Mouse (Mus musculus) midbrain, embryonic 16.5 days (tissue): ENCODE results near the gene Abcb1b. TPM values are rescaled to one million over a fixed set of nuclear protein-coding genes. Genes with fewer than 3 reads are reported as not detected.

Source experiments
- ATAC-seq: fragments of 200-750 bp; cut with Nextera tagmentation; 2 replicates; pipeline ENCODE4 v1.8.0; 2017; ENCODE audit warnings: moderate TSS enrichment
- H3K27ac ChIP-seq: fragments of 300-500 bp; sonication (generic); 2 replicates; pipeline ENCODE4 v1.5.1; 2014; ENCODE audit warnings: mild to moderate bottlenecking, low read length, mixed read lengths
- H3K27me3 ChIP-seq: fragments of 300-500 bp; sonication (generic); 2 replicates; pipeline ENCODE4 v1.6.1; 2014; ENCODE audit warnings: low read depth, low read length, mixed read lengths; ENCODE audit not compliant: control insufficient read depth, insufficient read depth
- H3K36me3 ChIP-seq: fragments of 300-500 bp; sonication (generic); 2 replicates; pipeline ENCODE4 v1.6.1; 2014; ENCODE audit warnings: mild to moderate bottlenecking, low read length, moderate library complexity, mixed read lengths; ENCODE audit not compliant: control insufficient read depth, insufficient read depth
- H3K4me1 ChIP-seq: fragments of 300-500 bp; sonication (generic); 2 replicates; pipeline ENCODE4 v1.6.1; 2014; ENCODE audit warnings: mild to moderate bottlenecking, low read length, mixed read lengths; ENCODE audit not compliant: control insufficient read depth, insufficient read depth
- H3K4me2 ChIP-seq: fragments of 300-500 bp; sonication (generic); 2 replicates; pipeline ENCODE4 v1.6.1; 2014; ENCODE audit warnings: mild to moderate bottlenecking, low read length, mixed read lengths
- H3K4me3 ChIP-seq: fragments of 300-500 bp; sonication (generic); 2 replicates; pipeline ENCODE4 v1.5.1; 2014; ENCODE audit warnings: low read depth, mild to moderate bottlenecking, low read length, moderate library complexity, mixed read lengths
- H3K9ac ChIP-seq: fragments of 300-500 bp; sonication (generic); 2 replicates; pipeline ENCODE4 v1.6.1; 2014; ENCODE audit warnings: low read depth, low read length, mixed read lengths
- H3K9me3 ChIP-seq: fragments of 300-500 bp; sonication (generic); replicated peaks from 2 replicates; pipeline ENCODE4 v1.6.1; 2014; ENCODE audit warnings: mild to moderate bottlenecking, low read length, mixed read lengths; ENCODE audit not compliant: control insufficient read depth, poor library complexity, severe bottlenecking
- WGBS: fragments of 180-500 bp; shearing (Covaris S2); extraction: QIAGEN DNeasy Blood & Tissue Kit; methylation state at CpG from one replicate; pipeline ENCODE4 v1.1.7; 2014; 5-methylcytosine and 5-hydroxymethylcytosine counted together
- polyA plus RNA-seq: library from polyadenylated mRNA; unstranded; fragments of >200 nt; fragmentation: Nextera tagmentation; extraction: Ambion mirVana; gene quantifications from 2 replicates; pipeline ENCODE4 v1.2.1, GENCODE M21; 2015

The Abcb1b gene
- polyA plus RNA-seq, 1 experiment from 2014 or later: 0.97 TPM

GRCm38 (mm10) chr5:8904539-8904938, 106.6 kb downstream of the Abcb1b start:
- no peak overlapping the region for H3K27ac ChIP-seq
- no peaks in the 10 kb centered on the region for H3K36me3 ChIP-seq
- no peak overlapping the region for H3K4me2 ChIP-seq
- H3K9ac ChIP-seq: no peak overlapping the region
- H3K9me3 ChIP-seq: no peaks in the 10 kb centered on the region
- H3K4me3 ChIP-seq: no peak overlapping the region
- no peak for ATAC-seq
- no peaks in the 10 kb centered on the region for H3K27me3 ChIP-seq
- WGBS: 35% methylated on average over 6 of the region's 6 CpGs
- H3K4me1 ChIP-seq: no peaks in the 10 kb centered on the region

- no peak overlapping the region for H3K9ac ChIP-seq
- no peak for ATAC-seq
- H3K36me3 ChIP-seq: no peaks in the 10 kb centered on the region
- no peak overlapping the region for H3K27ac ChIP-seq
- no peaks in the 10 kb centered on the region for H3K4me1 ChIP-seq
- H3K4me3 ChIP-seq: no peak overlapping the region
- H3K4me2 ChIP-seq: no peak overlapping the region
- H3K27me3 ChIP-seq: no peaks in the 10 kb centered on the region
- WGBS: 79% methylated on average over 8 of the region's 8 CpGs
- no peaks in the 10 kb centered on the region; the same call in 1 of the 2 replicates for H3K9me3 ChIP-seq
These were observed 113.7 kb downstream of the Abcb1b start for GRCm38 (mm10) chr5:8911567-8912198.

Other genes starting within 250 kb of the Abcb1b start
- 52.9 and 53.8 TPM in 2 replicates for gene Rundc3b, start 175.2 kb upstream of the Abcb1b start, polyA plus RNA-seq
- gene Abcb1a, start 138.1 kb upstream of the Abcb1b start, polyA plus RNA-seq: 2.1 TPM in 2 replicates
- gene Abcb4, start 95.6 kb downstream of the Abcb1b start, polyA plus RNA-seq: 0.30 and 0.67 TPM in 2 replicates
- 15.3 and 18.1 TPM in 2 replicates for gene Crot, start 199.2 kb downstream of the Abcb1b start, polyA plus RNA-seq